Mouse (Mus musculus) liver, embryonic 13.5 days (tissue): ENCODE results near the gene Nudt8. TPM values are rescaled to one million over a fixed set of nuclear protein-coding genes. Genes with fewer than 3 reads are reported as not detected.
"Not testable (repeated sequence)": the region's sequence is repeated elsewhere in the genome, so short reads cannot be mapped to it uniquely, and the experiment has no call there.

Experiments
- ATAC-seq: fragments of 200-750 bp; cut with Nextera tagmentation; 2 replicates; pipeline ENCODE4 v1.8.0; 2017; ENCODE audit warnings: low read depth, mild to moderate bottlenecking, moderate number of reproducible peaks, moderate library complexity
- DNase-seq: peaks from one replicate; pipeline ENCODE4 v3.0.0; 2022
- H3K27ac ChIP-seq: fragments of 300-500 bp; sonication (generic); 2 replicates; pipeline ENCODE4 v1.5.1; 2015; ENCODE audit warnings: moderate library complexity, mild to moderate bottlenecking, inconsistent platforms
- H3K27me3 ChIP-seq: fragments of 300-500 bp; sonication (generic); 2 replicates; pipeline ENCODE4 v1.6.1; 2015; ENCODE audit warnings: mild to moderate bottlenecking, inconsistent platforms
- H3K36me3 ChIP-seq: fragments of 300-500 bp; sonication (generic); 2 replicates; pipeline ENCODE4 v1.6.1; 2015; ENCODE audit warnings: mild to moderate bottlenecking, inconsistent platforms
- H3K4me1 ChIP-seq: fragments of 300-500 bp; sonication (generic); replicated peaks from 2 replicates; pipeline ENCODE4 v1.6.1; 2015; ENCODE audit warnings: inconsistent platforms
- H3K4me2 ChIP-seq: fragments of 300-500 bp; sonication (generic); 2 replicates; pipeline ENCODE4 v1.6.1; 2015; ENCODE audit warnings: inconsistent platforms, mild to moderate bottlenecking, moderate library complexity
- H3K4me3 ChIP-seq: fragments of 300-500 bp; sonication (generic); replicated peaks from 2 replicates; pipeline ENCODE4 v1.5.1; 2015; ENCODE audit warnings: mild to moderate bottlenecking, inconsistent platforms
- H3K9ac ChIP-seq: fragments of 300-500 bp; sonication (generic); 2 replicates; pipeline ENCODE4 v1.6.1; 2015; ENCODE audit warnings: mild to moderate bottlenecking, inconsistent platforms
- H3K9me3 ChIP-seq: fragments of 300-500 bp; sonication (generic); replicated peaks from 2 replicates; pipeline ENCODE4 v1.6.1; 2016; ENCODE audit warnings: inconsistent platforms
- WGBS: fragments of 180-500 bp; shearing (Covaris S2); methylation state at CpG from one replicate; pipeline ENCODE4 v1.1.7; 2015; ENCODE audit not compliant: insufficient replicate concordance; 5-methylcytosine and 5-hydroxymethylcytosine counted together
- polyA plus RNA-seq: library from polyadenylated mRNA; unstranded; fragments of >200 nt; fragmentation: Nextera tagmentation; extraction: Ambion mirVana; gene quantifications from 2 replicates; pipeline ENCODE4 v1.2.1, GENCODE M21; 2015

The Nudt8 gene
- polyA plus RNA-seq, 1 experiment from 2014 or later: 15.9 TPM

DNA sequence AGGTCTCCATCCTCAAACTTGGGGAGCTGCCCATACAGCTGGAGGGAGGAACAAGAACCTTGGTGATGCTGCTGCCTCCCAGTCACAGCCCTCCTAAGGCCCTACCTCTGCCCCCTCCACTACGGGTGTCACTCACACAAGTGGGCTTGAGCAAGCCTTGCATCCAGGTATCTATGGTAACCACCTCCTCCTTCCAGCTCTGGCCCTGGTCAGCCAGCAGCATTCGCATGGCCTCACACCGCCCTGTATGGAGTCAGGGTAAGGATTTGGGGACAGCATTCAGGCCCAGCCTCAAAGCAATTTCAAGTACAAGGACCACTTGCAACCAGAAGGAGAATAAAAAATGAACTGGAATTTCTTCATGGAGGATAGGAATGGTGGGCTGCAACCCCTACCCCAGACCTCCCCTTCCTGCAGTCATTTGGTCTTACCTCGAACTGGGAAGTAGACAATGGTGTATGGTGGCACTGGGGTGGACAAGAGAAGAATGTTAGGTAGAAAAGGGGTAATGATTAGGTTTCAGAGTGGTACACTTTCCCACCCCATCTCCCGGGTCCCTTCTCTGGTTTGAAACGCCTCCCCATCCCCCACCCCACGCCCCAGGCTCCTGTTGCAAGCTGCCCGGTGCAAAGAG, 36.9 kb downstream of the Nudt8 start:
- not testable (repeated sequence) for H3K27me3 ChIP-seq, DNase-seq, H3K9me3 ChIP-seq, H3K36me3 ChIP-seq
- peak overlapping the region; percentile 84 for H3K4me2 ChIP-seq
- peak; percentile 9 for ATAC-seq
- peak overlapping the region; percentile 81 for H3K27ac ChIP-seq
- 27% methylated on average over 8 of the region's 8 CpGs for WGBS
- H3K4me3 ChIP-seq: peak overlapping the region; percentile 70
- peaks cover 46% of the 10 kb centered on the region for H3K4me1 ChIP-seq
- H3K9ac ChIP-seq: peak overlapping the region; percentile 84

DNA sequence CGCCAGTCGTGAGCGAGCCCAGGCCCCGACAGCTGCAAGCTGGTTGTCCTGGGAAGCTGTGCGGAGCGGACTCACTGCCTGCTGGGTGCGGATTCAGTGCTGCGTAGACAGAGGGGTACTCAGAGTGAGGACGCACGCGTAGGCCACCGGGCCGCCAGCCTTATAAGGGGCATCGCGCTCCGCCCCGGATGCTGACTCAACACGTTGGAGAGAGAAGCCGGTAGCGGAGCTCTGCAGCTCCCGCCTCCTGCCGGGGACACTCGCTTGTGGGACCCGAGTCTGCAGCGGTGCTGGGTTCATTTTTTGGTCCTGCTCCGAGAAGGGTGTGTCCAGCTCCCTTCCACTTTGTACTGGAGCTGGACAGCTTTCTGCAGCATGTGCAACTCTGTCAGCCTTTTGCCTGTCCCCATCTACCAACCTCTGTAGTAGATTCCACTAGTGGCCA, 37.4 kb downstream of the Nudt8 start, which contains the start of gene Gstp1:
Gene Gstp1, minus strand, starts transcription at position 198 of the 445 bp plus-strand sequence.
- Histone ChIP-seq H3K9me3 (no peaks in the 10 kb centered on the region; the same call in 1 of the 2 replicates), H3K9ac (peak within 1 kb of the TSS; percentile 84), H3K36me3 (peaks cover 9% of the 10 kb centered on the region; the same call in 1 of the 2 replicates), H3K27ac (peak within 1 kb of the TSS; percentile 81), H3K4me2 (peak within 1 kb of the TSS; percentile 84), H3K4me1 (peaks cover 48% of the 10 kb centered on the region), H3K4me3 (peak within 1 kb of the TSS; percentile 70), H3K27me3 (no peaks in the 10 kb centered on the region)
- peak; percentile 81 for DNase-seq
- peak; percentile 84 for ATAC-seq
- WGBS: 1% methylated on average over 26 of the region's 26 CpGs

DNA sequence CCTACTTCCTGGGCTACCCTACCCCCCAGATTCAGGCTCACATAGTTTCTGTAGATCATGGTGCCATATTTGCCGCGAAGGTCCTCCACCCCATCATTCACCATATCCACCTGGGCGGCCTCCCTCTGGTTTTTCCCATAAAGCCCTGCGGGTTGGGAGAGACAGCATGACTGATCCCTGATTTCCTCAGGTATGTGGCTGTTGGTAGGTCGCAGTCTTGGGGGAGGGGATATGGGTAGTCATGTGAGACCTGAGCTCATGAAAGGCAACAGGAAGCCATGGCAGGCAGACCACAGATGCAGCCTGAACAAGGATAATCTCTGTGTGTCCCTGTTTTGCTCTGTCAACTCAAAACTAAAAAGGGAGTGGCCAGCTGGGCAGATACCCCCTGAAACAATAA, 40.6 kb downstream of the Nudt8 start:
- peaks cover 56% of the 10 kb centered on the region for H3K4me1 ChIP-seq
- H3K4me3 ChIP-seq, H3K4me2 ChIP-seq, H3K36me3 ChIP-seq, H3K27ac ChIP-seq, DNase-seq, H3K9ac ChIP-seq, H3K27me3 ChIP-seq, ATAC-seq, H3K9me3 ChIP-seq: not testable (repeated sequence)
- WGBS: 81% methylated on average over 5 of the region's 5 CpGs

DNA sequence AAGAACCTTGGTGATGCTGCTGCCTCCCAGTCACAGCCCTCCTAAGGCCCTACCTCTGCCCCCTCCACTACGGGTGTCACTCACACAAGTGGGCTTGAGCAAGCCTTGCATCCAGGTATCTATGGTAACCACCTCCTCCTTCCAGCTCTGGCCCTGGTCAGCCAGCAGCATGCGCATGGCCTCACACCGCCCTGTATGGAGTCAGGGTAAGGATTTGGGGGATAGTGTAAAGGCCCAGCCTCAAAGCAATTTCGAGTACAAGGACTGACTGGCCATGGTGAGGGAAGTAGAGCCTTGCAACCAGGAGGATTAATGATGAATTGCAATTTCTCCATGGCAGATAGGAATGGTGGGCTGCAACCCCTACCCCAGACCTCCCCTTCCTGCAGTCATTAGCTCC, 41.1 kb downstream of the Nudt8 start:
- H3K27ac ChIP-seq, ATAC-seq, H3K9me3 ChIP-seq, H3K36me3 ChIP-seq, H3K27me3 ChIP-seq, H3K9ac ChIP-seq, DNase-seq, H3K4me3 ChIP-seq, H3K4me2 ChIP-seq: not testable (repeated sequence)
- H3K4me1 ChIP-seq: peaks cover 56% of the 10 kb centered on the region
- WGBS: 89% methylated on average over 3 of the region's 4 CpGs

DNA sequence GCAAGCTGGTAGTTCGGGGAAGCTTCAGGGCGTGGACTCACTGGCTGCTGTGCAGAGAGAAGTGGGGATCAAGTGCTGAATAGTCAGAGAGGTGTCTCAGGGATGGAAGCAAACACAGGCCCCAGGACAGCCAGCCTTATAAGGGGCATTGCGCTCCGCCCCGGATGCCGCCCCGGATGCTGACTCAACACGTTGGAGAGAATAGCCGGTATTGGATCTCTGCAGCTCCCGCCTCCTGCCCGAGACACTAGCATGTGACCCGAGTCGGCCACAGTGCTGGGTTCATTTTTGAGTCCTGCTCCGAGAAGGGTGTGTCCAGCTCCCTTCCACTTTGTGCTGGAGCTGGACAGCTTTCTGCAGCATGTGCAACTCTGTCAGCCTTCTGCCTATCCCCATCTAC, 41.7 kb downstream of the Nudt8 start:
- WGBS: 61% methylated on average over 14 of the region's 14 CpGs
- peak; percentile 38 for DNase-seq
- no peaks in the 10 kb centered on the region for H3K27me3 ChIP-seq
- H3K9me3 ChIP-seq: no peaks in the 10 kb centered on the region
- H3K27ac ChIP-seq: no peak overlapping the region
- ATAC-seq: no peak
- no peaks in the 10 kb centered on the region for H3K36me3 ChIP-seq
- H3K4me3 ChIP-seq: no peak overlapping the region
- no peak overlapping the region for H3K4me2 ChIP-seq
- no peak overlapping the region for H3K9ac ChIP-seq
- H3K4me1 ChIP-seq: peaks cover 59% of the 10 kb centered on the region

DNA sequence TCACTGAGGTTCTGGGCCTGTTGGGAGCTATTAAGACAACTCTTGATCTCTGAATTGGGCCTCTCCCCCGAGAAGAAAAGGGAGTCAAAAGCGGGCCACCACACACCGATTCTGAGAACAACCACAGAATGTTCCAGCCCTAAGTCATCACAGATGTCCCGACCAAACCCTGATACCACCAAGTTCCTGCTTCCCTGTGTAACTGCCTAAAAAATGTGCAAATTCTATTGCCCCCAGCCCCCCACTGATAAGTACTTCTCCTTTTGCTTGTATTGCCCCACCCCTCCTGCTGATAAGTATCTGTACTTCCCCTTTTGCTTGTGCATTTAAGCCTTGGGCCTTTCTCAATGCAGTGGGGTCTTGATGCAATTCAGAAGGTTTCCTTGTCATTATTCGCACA, 43.7 kb downstream of the Nudt8 start:
- ATAC-seq, H3K36me3 ChIP-seq, H3K4me3 ChIP-seq, H3K9ac ChIP-seq, H3K9me3 ChIP-seq, H3K4me2 ChIP-seq, DNase-seq, H3K27me3 ChIP-seq: not testable (repeated sequence)
- Histone ChIP-seq H3K27ac (peak overlapping the region; percentile 21; the same call in 1 of the 2 replicates), H3K4me1 (peaks cover 56% of the 10 kb centered on the region)
- 52% methylated on average over 5 of the region's 5 CpGs for WGBS

DNA sequence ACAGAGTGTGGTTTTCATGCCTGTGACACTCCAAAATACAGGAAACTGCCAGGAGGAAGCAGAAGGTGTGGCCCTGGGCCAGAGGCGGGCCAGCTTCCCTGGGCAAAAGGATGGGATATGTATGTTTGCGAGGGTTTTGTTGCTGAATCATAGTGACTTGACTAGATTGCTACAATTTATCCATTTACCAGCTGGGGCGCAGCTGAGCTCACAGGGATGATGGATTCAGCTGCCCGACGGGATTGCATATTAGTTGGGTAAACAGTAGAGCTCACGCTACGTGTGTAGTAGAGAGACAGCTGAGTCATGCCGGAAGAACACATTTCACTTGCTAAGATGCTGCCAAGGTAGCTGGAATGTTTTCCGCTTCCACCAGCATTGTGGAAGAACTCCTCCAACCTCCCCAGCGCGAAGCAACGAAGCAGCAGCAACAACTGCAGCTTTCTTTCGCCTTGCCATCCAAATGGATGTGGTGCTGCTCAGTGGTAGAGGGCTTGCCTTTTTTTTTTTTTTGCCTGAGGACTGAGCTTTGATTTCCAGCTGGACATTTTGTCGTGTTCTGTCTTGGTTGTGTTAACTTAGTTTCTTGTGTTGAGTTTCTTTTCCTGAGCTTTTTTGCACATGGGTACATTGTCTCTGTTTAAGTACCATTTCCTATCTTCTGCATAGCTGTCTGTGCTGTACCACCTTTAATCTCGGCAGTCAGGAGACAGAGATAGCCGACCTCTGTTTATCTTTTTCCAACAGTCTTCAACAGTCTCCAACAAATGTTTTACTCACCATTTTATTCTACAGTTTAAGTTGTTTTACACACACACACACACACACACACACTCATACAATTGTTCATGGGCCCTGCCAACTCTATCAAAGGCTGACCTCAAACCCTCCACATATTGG, 45.8 kb downstream of the Nudt8 start, which contains the start of gene Gstp2:
Gene Gstp2, minus strand, starts transcription at position 58 of the 900 bp plus-strand sequence.
- Histone ChIP-seq H3K4me2 (peak within 1 kb of the TSS; percentile 69), H3K27ac (peak within 1 kb of the TSS; percentile 98), H3K36me3 (no peaks in the 10 kb centered on the region), H3K4me1 (peaks cover 56% of the 10 kb centered on the region), H3K4me3 (peak within 1 kb of the TSS; percentile 35), H3K27me3 (no peaks in the 10 kb centered on the region), H3K9me3 (no peaks in the 10 kb centered on the region), H3K9ac (peak within 1 kb of the TSS; percentile 63)
- WGBS: 43% methylated on average over 16 of the region's 16 CpGs
- ATAC-seq: peak; percentile 79
- DNase-seq: peak; percentile 76

DNA sequence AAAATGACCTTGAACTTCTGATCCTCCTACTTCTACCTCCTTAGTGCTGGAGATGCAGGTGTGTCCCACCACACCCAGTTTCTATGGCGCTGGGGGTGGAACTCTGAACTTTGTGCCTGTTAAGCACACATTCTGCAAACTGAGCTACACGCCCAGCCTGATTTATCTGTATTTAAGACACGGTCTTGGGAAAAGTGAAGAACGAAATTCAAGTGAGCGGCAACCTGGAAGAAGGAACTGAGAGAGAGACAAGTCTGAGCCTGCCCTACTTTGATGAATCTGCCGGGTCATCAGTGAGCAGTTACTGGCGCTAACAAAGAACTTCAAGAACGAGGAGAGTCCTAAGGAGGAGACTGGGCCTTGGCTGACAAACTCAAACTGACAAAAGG, 46.5 kb downstream of the Nudt8 start:
- H3K4me2 ChIP-seq: peak overlapping the region; percentile 69
- peak overlapping the region; percentile 98 for H3K27ac ChIP-seq
- H3K9ac ChIP-seq: peak overlapping the region; percentile 63
- 35% methylated on average over 8 of the region's 8 CpGs for WGBS
- peak; percentile 80 for ATAC-seq
- DNase-seq: peak; percentile 67
- peak overlapping the region; percentile 35 for H3K4me3 ChIP-seq
- no peaks in the 10 kb centered on the region for H3K36me3 ChIP-seq
- H3K9me3 ChIP-seq: no peaks in the 10 kb centered on the region
- no peaks in the 10 kb centered on the region for H3K27me3 ChIP-seq
- H3K4me1 ChIP-seq: peaks cover 55% of the 10 kb centered on the region

DNA sequence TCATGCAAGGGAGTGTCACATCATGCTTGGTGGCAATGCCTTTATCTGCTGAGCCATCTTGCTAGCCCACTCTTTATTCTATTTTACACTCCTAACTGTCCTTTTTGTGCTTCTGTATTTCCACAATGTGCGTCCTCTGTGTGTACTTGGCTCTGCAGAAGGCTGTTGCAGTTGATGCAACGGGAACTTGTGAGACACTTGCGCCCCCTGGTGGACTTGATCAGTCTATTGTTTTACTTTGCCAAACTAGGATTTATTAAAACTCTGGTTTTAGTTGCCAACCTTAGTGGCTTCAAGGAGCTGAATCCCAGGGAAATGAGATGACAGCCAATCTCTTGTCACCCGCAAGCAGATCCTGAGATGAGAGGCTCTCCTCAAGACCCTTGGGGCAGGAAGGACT, 47.5 kb downstream of the Nudt8 start:
- peak overlapping the region; percentile 35; the same call in 1 of the 2 replicates for H3K4me3 ChIP-seq
- no peaks in the 10 kb centered on the region for H3K27me3 ChIP-seq
- no peaks in the 10 kb centered on the region for H3K36me3 ChIP-seq
- 0 out of 2 replicates have a peak overlapping the region, but pooled peaks have one; percentile 63 for H3K9ac ChIP-seq
- DNase-seq (peak; percentile 72), ATAC-seq (no peak)
- H3K4me1 ChIP-seq: peaks cover 52% of the 10 kb centered on the region
- H3K4me2 ChIP-seq: peak overlapping the region; percentile 69
- no peaks in the 10 kb centered on the region for H3K9me3 ChIP-seq
- peak overlapping the region; percentile 98; the same call in 1 of the 2 replicates for H3K27ac ChIP-seq
- 14% methylated on average over 4 of the region's 4 CpGs for WGBS

DNA sequence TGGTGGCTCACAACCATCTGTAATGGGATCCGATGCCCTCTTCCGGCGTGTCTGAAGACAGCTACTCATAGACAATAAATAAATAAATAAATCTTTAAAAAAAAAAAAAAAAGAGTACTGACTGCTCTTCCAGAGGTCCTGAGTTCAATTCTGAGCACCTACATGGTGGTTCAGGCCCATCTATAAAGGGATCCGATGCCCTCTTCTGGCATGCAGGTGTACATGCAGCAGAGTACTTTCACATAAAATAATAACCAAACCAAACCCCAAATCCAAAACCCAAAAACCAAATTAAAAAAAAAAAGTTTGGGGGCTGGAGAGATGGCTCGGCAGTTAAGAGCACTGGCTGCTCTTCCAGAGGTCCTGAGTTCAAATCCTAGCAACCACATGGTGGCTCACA, 48.7 kb downstream of the Nudt8 start:
- not testable (repeated sequence) for ATAC-seq, H3K9me3 ChIP-seq, H3K27ac ChIP-seq, DNase-seq, H3K4me3 ChIP-seq, H3K27me3 ChIP-seq, H3K4me2 ChIP-seq, H3K36me3 ChIP-seq, H3K9ac ChIP-seq
- 66% methylated on average over 5 of the region's 5 CpGs for WGBS
- H3K4me1 ChIP-seq: peaks cover 45% of the 10 kb centered on the region

DNA sequence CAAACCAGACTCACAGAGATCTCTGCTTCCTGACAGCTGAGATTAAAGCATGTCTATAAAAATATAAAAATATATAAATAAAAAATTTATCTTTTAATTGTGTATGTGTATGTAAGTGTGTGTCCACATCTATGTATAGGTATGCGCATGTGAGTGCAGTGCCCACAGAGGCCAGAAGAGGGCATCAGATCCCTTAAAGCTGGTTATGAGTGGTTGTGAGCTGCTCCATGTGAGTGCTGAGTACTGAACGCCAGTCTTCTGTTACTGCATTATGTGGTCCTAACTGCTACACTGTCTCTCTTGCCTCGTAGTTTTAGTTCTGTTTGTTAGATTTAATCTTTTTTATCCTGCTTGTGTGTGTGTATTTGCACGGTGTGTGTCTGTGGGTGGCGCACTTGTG, 50.6 kb downstream of the Nudt8 start:
- peaks cover 41% of the 10 kb centered on the region for H3K4me1 ChIP-seq
- H3K9ac ChIP-seq: no peak overlapping the region
- H3K9me3 ChIP-seq: no peaks in the 10 kb centered on the region
- no peak overlapping the region for H3K4me2 ChIP-seq
- DNase-seq (no peak), ATAC-seq (no peak)
- 84% methylated on average over 5 of the region's 5 CpGs for WGBS
- H3K27ac ChIP-seq: no peak overlapping the region
- H3K27me3 ChIP-seq: no peaks in the 10 kb centered on the region
- H3K36me3 ChIP-seq: no peaks in the 10 kb centered on the region
- no peak overlapping the region for H3K4me3 ChIP-seq
